Mouse (Mus musculus) adrenal gland, adult 2 months (tissue): ENCODE measurements around the gene Tmem201. TPM values are rescaled to one million over a fixed set of nuclear protein-coding genes. Genes with fewer than 3 reads are reported as not detected.

Experiments
- DNase-seq: peaks from one replicate; pipeline ENCODE4 v3.0.0; 2021
- polyA plus RNA-seq: library from polyadenylated mRNA; depleted of rRNA; stranded (reverse); fragments of >200 nt; gene quantifications from 2 replicates; pipeline ENCODE4 v1.2.3, GENCODE M21; 2012
- total RNA-seq, 2 experiments: library from RNA; stranded (reverse); gene quantifications; 2 replicates each; pipeline ENCODE4 v1.2.3; 2021

The Tmem201 gene
- total and polyA plus RNA-seq, 3 experiments, result 30.0 to 95.4 (median 31.0) TPM

- no peak for DNase-seq
These were observed 11.3 kb upstream of the Tmem201 start for GRCm38 (mm10) chr4:149749003-149749662.

DNA sequence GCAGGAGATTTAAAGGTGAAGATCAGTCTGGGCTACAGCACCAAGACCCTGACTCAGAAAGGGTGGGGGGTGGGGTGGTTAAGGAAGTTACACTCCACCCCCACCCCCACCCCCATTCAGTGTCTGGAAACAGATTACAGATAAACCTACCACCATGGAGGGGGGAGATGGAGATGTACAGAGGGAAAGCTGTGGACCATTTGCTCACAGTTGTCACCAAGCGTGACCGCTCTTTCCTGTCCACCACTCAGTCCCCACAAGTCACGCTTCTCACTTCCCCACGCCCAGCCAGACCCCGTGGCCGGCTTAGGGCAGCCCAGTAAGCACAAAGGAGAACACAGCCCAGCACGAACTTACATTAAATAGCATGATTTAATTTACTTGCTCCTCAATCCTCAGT is 6.3 kb upstream of the Tmem201 start:
- DNase-seq, result no peak

DNA sequence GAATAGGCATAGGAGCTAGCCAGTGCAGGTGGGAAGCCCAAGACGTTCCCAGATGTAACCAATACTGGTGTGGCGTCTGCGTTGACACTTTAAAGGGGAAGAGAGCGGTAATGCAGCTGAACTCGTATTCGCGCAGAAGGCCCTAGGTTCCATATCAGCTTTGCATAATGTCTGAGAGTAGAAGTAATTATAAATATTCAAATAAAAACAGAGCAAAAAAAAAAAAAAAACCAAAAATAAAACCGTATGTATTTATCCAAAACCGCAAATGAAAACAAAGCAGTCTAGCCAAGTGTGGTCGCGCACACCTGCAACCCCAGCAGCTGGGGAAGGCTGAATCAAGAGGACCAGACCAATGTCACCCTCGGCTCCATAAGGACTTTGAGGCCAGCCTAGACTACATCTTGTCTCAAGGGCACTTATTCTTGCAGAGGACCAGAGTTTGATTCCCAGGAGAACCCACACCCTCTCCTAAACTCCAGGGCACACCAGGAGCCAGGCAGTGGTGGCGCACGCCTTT is 4.2 kb upstream of the Tmem201 start:
- DNase-seq, result no peak

DNA sequence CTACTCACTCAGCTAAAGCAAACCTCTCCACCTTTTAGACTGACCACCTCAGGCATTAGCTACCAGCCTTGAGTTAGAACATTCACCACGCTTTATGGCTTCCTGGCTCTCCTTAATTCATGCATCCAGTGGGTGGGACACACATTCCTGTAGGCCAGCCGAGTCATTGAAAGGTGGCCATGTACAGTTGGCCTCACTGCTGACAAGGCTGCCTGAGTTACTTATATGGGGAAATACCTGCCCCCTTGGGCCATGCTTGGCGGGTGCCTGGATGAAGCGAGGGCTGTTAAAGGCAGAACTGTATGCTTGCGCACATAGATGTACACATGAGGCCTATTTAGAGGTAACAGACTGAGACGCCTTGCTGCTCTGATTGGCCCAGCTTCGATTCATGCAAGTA is 2.5 kb upstream of the Tmem201 start:
- DNase-seq, result no peak

DNA sequence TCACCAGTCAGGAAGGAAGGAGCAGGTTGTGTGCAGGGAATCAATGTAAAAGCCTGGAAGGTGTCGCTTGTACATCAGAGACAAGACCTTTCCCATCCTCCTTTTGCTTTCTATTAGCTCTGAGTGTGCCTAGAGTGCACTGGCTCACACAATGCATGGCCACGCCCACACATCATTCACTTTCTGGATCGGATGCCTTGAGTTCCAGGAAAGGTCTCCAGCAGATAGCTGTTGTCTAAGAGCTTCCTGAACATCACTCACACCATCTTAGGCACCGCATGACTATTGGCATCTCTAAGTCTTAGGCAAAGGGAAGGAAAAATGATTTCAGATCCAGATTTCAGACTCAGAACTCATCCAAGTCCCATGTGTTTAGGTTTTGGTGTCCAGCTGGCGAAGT is 1.6 kb upstream of the Tmem201 start:
- no peak for DNase-seq

GRCm38 (mm10) chr4:149736581-149736980 is 1.3 kb downstream of the Tmem201 start:
- DNase-seq, result peak; percentile 80

GRCm38 (mm10) chr4:149735624-149736250 is 2.1 kb downstream of the Tmem201 start:
- no peak for DNase-seq

DNA sequence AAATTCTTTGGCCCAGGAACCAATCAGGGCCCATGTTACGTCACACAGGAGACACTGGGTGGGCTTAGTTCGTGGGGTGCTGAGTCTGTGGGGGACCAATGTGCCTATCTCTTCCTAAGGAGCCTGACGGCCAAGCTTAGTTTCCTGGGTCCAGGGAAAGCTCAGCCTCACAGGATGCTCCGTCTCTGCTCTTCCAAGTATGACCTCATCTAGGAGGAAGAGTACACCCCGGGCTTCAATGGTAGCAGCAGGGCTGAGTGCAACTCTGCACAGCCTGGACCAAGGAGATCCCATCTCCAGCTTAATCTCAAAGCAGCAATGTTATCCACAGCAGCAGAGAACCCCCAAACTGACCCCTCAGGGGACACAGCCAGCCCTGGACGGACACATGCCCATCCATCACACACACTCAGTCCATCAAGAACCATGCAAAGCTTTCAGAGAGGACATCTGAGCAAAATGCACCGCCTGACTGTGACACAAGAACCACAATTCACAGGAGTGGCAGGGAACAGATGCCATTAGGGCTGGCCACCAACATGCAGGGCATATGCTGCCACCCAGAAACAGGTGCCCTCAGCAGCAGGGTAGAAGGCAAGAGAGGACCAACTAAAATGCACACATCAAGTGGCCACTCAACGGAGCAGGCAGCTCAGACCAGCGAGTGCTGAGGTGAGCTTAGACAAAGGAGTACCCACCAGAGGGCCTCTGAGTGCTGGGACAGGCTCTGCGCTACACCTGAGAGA is 2.9 kb downstream of the Tmem201 start:
- no peak for DNase-seq

GRCm38 (mm10) chr4:149734246-149734645 is 3.6 kb downstream of the Tmem201 start:
- no peak for DNase-seq

GRCm38 (mm10) chr4:149733748-149734147 is 4.1 kb downstream of the Tmem201 start:
- DNase-seq, result peak; percentile 18

GRCm38 (mm10) chr4:149732800-149733199 is 5.0 kb downstream of the Tmem201 start:
- DNase-seq, result peak; percentile 22

DNA sequence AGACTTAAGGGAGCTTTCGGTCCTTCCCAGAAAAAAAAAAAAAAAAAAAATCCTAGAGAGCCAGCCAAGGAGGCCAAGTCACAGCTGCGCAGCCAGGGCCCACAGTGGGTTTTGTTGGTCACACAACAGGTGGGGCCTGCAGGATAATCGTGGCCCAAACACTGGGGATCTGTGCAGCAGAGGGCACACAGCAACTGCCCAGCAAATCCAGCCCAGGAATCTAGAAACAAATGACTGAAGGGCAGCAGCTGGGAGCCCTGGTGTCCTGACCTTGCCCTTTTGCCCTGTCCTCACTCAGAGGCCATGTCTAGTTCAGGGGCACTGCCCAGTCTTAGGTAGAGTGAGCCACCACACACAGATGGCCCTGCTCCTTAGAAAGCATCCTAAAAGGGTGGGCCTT is 5.5 kb downstream of the Tmem201 start:
- DNase-seq, result peak; percentile 24

DNA sequence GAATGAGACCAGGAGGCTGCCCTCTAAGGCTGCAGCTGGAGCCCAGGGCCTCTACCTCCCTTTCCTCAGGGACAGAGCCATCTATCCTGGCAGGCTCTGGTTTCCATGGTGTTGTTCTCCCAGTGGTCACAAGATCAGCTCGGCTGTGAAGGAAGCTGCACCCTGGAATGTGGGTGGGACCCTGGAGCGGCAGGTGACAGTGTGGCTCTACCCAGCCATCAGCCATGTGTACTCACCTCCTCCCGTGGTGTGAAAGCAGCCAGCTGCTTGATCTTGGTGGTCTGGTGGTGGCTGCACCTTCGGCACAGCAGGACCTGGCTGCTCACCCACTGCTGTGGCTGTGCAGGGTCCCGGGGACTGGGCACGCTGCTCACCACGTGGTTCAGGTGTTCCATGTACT is 7.0 kb downstream of the Tmem201 start:
- no peak for DNase-seq

DNA sequence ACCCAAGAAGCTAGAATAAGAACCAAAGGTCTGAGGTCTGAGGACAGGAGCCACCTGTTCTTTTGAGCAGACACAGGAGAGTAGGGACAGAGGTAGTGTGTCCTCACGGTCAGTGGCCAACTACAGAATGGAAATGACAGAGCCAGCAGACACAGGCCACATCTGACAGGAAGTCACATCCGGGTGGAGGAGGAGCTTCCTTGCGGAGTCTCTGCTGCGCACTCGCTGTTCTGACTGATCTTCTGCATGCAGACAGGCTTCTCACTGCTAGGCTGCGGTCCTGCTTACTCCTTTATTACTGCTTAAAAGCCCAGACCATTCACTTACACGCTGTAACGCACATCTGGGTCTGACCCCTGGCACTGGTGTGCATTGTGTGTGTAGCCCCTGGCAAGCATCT is 9.0 kb downstream of the Tmem201 start:
- peak; percentile 9 for DNase-seq

- DNase-seq, result no peak
These were observed 10.2 kb downstream of the Tmem201 start for GRCm38 (mm10) chr4:149727636-149728035.

DNA sequence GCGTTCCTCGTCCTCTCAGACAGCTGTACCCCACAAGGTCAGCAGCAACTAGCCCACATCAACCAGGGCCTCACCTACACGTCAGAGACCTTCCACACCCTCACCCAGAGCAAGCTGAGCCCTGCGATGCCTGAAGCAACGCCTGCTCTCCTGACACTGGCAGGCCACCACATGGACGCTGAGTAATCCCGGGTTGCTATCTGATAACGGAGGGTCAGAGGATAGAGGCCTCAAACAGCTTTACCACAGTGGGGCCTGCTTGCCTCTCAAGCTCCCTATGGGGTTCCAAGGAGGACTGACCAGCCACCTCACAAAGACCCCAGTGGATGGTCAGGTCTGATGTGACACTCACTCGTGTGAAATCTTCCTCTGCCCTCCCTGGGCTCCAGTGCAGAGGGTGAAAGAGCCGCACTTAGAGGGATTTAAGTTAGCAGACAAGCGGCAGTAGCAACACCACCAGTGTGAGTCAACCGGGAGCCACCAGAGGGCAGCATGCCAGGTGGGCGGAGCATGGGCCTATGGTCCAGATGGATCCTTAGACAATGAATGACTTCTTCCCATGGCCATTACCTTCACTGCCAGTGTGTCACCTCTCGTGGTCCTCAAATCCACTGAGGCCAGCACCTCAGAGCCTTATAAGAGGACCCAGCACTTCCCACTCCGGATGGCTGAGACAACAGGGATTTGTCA is 12.0 kb downstream of the Tmem201 start:
- peak; percentile 93 for DNase-seq

- no peak for DNase-seq
These were observed 12.9 kb downstream of the Tmem201 start for GRCm38 (mm10) chr4:149724916-149725470.

DNA sequence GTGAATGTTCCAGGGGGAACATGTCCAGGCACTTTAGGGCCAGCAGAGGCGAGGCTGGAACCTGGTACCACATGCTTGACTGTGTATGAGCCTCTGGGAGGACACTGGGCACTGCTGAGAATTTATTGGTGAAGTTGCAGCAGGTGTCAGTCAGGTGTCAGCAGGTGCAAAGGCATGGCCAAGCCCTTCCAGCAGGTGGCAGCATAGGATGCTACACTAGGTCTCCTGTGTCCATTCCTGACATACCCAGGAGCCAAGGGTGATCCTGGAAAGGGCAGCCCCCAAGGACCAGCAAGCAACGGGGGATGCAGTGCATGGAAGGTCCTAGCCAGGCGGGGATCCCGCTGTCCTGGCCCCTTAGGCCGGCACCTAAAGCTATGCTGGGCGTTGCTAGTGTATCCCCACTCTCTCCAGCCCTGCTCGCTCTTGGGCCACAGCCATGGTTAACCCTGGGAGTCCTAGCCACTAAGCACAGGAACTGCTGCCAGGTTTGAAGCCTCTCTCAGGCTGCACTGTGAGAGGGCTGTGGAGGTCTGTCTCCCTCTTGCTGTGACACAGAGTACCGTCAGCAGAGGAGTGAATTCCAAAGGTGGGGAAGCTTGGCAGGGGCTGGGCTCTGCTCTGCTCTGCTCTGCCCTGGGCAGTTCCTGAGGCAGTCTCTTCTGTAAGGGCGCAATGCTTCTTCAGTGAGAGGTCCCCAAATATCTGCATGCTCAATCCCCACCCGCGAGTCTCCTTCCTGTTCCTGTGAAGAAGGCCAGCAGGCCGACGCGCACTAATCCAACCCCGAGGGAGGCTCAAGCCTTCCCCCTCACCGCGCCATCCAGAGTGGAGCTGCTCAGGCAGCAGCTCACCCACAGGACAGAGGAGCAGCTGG is 13.8 kb downstream of the Tmem201 start:
- DNase-seq, result peak; percentile 31

- no peak for DNase-seq
These were observed 14.8 kb downstream of the Tmem201 start for GRCm38 (mm10) chr4:149723021-149723390.

- no peak for DNase-seq
These were observed 15.5 kb downstream of the Tmem201 start for GRCm38 (mm10) chr4:149722104-149723020.
